Mouse (Mus musculus) common myeloid progenitor, adult 5-6 weeks (primary cell): ENCODE measurements at regions not wholly inside any gene's neighbourhood (a gene's known extent, or its start where the extent isn't known, plus 50 kb on each side); places are given as distances from the start of the nearest gene placed in this dataset.

Experiments used
- ATAC-seq: replicated peaks from 2 replicates; pipeline ENCODE4 v1.8.0; 2016; ENCODE audit warnings: low read depth, mild to moderate bottlenecking, moderate TSS enrichment, inconsistent platforms; ENCODE audit not compliant: poor library complexity, severe bottlenecking

DNA sequence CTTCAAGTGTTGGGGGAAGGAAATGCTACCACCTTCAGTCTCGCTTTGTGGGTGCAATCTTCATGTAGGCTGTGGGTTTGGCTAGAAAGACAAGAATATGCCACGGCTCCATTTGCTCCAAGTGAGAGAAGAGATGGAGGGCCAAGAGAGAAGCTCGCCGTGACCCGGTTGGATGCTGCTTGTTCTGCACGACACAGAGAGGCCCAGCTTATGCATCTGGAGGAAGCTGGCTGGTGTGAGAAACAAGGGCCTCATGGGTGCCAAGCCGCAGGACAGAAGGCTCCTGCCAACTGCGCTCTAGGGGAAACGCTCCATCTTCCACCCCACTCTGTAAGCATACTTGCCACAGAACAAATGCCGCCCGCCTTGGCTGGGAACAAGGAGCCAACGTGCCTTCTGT is 351.0 kb upstream of the Myt1l start:
- no peak for ATAC-seq

DNA sequence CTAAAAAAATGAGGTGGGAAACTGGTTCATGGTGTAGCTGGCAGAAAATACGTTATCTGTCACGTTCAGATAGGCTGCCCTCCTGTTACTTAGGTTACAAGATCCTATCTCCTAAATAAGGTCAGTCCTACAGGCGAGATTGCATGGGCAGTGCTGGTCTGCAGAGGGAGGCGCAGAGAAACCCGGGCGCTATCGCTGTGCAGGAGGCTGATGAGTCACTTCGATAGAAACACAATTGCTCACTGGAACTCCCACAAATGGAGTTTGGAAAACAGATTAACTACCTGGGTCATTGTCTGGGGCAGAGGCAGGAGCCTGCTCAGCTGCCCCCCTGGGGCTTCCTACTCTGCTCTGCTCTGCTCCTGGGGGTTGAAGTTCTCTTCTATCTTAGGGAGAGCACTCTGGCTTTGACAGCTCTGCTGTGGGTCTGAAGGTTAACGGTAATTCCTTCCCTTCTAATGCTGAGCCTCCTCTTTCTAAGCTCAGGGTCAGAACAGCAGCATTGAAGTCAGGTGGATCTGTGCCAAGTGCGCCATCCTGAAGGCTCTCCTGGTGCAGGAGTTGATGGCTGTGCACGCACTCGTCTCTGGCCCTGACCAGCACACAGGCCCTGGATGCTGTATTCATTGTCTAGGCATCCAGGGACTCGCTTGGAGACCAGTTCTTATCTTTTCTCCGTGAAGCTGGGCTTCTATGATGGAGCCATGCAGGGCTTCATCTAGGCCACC is 349.9 kb upstream of the Myt1l start:
- ATAC-seq, result no peak

DNA sequence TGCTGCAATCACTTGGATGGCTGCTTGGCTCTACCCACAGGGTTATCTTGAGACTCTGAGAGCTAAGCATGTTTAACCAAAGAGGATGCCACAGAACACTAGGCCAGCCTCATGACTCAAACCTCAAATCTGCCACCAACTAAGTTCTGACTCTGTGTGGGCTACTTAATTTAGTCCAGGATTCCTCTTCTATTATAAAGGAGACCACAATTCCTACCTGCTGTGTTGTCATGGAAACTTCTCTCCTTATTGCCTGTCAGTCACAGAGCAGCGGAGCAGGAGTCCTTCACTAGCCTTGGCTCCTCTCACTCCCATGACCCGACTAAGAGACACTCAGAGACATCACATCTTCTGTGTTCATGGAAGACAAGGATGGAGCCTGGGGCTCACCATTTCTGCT is 348.8 kb upstream of the Myt1l start:
- no peak for ATAC-seq

DNA sequence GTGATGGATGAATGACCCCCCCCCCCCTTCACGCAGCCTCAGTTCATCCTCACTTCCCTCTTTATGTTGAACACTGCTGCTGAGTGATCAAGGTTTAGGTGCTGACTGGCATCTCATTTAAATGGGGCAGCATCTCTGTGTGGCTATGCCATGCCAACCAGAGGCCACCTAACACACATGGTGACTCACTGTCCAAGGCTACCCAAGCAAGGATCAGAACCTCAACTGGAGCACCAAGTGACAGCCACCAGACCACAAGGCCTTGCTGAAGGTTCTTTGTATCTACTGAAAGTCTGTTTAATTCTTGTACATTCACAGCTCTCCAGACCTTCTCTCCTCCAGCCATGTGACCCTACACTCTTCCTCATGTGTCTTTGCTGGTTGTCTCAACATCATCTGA is 347.6 kb upstream of the Myt1l start:
- no peak for ATAC-seq

DNA sequence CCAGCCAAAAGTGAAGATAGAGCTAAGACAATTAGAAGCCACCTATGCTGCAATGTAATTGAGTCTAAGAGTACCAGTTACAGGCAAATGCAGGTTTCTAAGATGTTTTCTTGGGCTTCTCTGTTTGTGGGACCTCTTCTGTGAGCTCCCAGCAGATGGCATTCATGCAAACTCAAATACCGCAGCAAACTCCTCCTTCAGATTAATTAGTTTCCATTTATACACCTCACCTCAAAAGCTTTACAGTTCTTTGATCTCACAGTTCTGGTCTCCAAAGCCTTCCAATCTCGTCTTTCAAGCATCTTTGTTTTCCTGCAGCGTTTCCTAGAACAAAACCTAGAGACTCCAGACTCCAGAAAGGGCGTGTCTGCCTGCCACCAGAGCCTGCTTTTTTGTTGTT is 340.6 kb upstream of the Myt1l start:
- ATAC-seq, result no peak

DNA sequence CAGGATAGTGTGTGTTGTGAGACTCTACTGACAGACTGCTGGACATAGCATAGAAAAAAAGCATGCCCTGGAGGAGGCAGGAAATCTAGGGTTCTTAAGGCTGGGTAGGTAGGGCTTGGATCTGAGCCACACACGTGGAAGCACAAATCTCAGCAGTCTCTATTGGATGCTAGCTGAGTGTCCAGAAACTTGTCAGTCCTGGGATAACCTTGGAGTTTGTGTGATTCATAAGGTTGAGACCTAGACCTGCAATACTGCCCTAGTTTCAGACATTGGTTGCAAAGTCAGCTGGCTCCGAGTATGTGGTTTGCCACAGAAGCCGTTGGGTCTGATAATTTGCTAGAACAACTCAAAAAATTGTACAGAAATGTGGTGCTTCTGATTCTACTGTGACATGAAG is 335.8 kb upstream of the Myt1l start:
- ATAC-seq, result no peak

DNA sequence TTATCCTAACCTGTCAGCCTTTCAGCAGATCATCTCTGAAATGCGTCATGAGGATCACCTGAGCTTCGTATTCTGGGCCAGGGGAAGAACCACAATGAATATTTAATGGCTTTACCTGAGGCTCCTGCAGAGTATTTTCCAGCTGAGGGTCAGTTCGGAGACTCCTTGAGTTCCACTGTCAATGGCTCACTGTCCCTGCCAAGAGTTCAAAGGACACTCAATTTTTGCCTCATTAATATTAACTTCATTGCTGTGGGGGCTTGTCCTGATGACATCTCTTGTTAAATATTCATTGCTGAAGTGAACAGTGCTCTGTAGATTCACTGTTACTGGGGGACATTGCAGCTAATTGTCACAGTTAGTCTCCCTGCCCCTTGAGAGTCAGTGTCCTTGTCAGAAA is 316.2 kb upstream of the Myt1l start:
- no peak for ATAC-seq

DNA sequence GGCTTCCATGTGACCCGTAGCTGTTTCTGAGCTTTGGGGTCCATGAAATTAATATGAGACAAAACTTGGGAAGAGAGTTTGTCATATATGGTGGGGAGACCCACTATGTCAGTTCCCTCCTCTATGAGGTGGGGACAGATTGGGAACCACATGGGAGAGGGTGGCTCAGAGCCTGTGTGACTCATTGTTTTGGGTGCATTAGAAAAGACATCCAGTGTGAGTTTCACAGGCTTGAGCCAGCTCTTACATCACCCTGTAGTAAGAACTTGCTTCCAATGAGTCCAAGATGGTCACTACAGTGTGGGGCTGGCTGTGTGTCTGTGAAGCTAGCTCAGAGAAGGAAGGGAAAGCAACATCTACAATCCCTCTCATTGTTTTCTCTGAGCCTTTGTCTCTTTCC is 314.6 kb upstream of the Myt1l start:
- no peak for ATAC-seq

DNA sequence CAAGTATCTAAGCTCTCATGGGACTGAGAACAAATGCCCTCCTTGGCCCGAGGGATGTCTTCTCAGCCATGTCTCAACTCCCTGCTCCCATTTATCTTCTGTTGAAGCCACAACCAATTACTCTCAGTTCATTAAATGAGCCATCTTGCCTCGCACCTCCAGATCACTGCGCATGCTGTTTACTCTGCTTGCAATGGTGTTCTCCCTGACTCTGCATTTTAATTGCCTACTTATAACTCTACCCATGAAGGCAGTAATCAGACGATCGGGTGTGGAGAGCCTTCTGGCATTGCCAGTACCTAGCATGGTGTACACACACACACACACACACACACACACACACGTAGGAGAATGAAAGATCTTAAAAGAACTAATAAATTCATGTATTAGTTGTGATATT is 306.1 kb upstream of the Myt1l start:
- no peak for ATAC-seq

DNA sequence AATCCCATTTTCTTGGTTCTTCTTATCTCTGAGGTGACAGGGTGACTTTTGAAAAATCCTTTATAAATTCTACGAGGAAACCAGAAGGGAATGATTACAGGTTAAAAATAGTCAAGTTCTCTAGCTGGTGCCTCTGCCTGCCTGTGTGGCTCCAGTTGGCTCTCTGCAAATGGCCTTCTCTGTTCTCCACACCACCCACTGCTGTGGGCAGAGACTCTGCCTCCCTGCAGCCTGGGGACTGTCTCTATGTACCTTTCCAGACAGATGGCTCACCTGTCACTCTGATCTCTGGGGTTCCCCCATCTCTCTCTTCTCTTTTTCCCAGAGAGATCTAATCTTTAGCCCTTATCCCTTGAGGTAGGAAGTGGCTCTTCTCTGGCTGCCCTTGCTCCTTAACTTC is 302.2 kb upstream of the Myt1l start:
- no peak for ATAC-seq

DNA sequence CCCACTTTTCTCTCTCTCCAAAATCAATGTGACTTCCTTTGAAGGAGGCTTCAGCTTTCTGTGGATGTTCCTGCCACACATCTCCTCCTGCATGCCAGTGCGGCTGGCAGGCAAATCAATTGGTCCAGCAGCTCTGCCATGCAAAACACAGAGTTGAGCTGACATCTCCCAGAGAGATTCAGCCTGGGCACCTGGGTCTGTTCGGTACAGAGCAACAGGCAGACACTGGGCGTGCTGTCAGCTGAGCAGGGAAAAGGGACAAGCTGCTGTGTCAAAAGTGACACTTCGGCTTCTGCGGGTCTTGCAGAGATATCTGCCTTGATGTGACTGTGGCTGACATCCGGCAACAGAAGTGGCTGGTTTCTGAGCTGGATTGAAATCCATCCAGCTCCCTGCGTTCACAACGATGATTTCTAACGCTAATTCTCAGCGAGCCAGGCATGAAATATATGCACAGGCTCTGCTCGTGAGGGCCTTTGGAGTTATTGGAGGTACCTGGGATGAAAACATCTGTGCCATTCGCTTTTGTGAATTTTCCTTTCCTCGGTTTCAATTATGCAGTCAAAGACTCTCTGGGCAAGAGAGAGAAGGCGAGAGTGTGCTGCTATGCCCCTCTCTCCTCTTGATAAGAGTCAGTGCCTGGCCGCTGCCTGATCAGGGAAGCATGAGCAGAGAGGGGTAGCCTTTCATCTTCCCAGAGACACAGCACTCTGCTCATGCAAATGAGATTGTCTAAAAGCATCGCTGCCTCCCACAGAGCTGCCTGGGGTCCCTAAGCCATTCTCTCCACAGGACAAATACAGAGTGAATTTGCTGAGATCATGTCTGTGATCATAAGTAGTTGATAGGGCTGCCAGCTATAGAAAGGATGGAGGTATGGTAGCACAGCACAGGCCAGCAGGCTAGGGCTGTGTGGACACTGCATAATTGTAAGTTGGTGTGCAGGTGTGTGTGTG is 295.4 kb upstream of the Myt1l start:
- no peak for ATAC-seq

DNA sequence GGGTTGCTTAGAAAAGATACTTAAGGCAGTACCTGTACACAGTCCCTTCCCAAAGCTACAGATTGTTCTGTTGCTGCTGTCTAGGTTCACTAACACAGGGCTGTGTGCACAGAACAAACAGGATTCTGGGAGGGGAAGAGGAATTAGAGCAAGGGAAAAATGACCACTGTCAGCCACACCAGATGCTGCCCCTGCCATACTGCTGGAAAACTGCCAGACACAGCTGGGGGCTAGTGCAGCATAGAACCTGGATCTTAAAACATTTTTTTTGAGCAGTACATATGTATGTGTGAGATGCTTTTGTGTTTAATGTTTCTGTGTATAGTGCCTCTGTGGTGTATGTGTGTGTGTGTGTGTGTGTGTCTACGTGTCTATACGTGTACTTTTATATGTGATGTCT is 291.7 kb upstream of the Myt1l start:
- no peak for ATAC-seq

DNA sequence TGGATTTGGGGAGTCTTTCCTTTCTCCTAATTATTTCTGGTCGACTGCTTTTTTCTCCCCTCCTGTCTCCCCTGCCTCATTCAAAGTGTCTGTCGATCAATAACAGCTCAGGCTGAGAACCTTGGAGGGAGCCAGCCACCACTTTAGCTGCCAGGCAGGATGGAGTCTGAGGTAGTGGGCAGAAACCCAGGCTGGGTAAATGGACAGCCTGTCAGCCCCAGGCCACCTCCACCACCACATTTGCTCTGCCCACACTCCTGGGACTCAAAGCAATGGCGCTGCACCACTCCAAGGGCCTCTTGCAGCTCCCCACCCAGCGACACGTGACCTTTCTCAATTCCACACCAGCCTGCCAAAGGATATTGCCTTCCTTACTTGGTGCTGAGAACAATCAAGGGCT is 290.7 kb upstream of the Myt1l start:
- no peak for ATAC-seq

DNA sequence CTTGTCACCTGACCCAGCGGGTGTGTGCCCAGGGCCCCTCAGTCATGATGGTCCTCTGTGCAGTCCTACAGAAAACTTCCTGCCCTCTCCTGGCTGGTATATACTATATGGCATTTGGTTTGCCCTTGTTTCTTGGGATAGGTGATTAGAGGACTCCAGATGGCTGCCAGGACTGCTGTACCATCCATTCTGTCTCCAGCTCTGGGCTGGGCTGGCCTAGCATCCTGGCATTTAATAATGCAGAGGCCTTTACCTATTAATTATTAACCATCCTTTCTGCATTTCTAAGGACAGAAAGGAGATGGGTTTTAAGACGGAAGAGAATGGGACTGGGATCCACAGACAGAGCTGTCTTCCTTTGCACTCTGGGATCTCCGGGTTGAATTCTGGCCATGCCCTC is 288.7 kb upstream of the Myt1l start:
- ATAC-seq, result no peak

DNA sequence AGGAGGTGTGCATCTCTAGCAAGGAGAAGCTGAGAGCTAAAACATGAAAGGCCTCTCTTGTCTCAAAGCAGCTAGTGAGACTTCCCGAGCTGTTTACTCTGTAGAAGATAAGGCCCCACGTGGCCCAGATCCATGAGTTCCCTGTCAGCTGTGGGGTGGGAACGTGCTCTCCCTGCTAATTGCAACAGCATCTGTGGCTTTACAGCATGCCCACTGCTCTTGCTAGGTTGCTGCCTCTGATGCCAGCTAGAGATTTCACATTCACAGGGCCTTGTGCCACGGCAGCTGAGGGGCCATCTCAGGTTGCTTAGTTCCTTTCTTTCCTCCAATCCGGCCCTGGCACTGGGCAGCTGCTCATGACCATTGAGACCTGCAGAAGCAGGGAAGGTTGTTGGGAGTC is 288.2 kb upstream of the Myt1l start:
- ATAC-seq, result no peak

DNA sequence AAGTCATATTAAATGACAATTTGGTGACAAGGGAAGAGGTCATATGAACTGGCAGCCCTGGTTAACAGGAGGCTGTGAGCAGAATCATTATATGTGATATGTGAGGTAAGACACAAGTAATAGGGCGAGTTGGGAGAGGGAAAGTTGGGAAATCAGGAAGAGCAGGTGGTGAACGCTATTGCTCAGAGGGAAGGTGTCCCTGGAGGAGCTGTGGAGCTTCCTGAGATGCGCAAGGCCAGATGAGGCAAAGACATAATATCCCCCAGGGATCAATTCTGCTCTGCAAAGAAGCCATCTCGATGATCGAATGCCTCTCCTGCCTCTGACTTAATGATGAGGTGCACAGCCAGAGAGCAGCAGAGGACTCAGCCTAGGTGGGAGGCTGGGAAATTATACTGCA is 285.1 kb upstream of the Myt1l start:
- ATAC-seq, result no peak

DNA sequence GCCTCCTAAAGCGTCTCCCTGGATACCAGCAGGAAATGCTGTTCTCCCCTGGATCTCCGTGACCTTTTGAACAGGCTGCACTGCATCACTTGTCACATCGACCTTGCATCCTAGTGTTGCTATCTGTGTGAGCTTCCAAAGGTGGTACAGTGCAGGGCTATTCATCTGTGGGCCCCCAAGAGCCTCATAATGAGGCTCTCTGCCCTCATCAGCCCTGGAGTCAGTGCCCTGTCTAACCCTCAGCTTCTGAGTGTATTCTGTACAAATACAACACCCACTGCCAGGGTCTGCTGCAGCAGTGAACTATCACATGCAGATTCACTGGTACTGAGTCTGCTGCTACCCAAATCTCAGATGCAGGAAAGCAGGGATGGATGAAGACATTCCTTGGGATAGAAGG is 282.1 kb upstream of the Myt1l start:
- ATAC-seq, result no peak

DNA sequence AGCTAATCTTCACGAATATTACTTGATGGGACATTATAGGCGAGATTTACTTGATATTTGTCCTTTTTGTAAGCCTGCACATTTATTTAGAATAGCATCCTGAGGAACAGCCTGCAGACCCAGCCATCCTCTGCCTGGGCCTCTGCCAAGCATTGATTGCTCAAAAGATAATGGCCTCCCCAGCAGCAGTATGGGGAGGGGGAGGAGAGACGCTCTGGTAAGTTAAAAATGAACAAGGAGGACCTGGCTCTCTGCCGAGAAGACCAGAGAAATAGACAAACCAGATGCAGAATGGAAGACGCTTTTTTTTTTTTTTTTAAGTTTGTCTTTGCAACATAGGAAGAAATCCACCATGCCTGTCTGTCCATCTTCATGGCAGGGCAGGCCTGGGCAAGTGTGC is 280.8 kb upstream of the Myt1l start:
- no peak for ATAC-seq

DNA sequence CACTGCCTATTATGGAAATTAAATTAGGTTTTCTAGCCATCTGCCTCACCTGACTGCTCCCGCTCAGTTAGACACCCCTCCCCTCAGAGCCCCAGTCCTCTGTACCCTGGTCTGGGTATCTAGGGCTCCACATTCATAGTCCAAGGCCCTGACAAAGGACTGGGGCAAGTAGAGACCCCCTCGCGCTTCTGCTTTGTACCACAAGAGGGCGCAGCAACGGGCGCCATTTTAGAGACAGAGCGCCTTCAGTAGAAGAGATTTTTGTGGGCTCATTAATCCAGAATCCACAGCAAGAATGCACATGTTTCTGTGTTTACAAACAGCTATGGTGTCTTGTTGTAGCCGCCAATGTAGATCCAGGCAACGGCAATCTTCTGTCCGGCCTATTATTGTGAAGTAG is 279.7 kb upstream of the Myt1l start:
- no peak for ATAC-seq

DNA sequence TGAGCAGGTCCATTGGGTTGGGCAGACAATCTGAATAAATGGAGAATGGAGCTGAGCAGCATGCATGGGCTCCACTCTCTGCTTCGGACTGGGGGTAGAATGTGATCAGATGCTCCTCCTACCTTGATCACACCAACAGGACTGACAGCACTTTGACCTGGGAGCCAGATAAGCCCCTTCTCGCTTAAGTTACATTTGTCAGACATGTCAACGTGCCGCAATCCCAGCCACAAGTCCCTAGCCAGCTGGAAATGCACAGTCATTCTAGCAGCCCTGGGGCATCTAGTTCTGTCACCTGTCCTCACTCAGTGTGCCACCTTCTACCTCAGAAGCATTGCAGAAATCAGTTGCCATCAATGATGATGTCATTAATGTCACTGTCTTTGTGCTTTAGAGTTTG is 272.1 kb upstream of the Myt1l start:
- no peak for ATAC-seq

DNA sequence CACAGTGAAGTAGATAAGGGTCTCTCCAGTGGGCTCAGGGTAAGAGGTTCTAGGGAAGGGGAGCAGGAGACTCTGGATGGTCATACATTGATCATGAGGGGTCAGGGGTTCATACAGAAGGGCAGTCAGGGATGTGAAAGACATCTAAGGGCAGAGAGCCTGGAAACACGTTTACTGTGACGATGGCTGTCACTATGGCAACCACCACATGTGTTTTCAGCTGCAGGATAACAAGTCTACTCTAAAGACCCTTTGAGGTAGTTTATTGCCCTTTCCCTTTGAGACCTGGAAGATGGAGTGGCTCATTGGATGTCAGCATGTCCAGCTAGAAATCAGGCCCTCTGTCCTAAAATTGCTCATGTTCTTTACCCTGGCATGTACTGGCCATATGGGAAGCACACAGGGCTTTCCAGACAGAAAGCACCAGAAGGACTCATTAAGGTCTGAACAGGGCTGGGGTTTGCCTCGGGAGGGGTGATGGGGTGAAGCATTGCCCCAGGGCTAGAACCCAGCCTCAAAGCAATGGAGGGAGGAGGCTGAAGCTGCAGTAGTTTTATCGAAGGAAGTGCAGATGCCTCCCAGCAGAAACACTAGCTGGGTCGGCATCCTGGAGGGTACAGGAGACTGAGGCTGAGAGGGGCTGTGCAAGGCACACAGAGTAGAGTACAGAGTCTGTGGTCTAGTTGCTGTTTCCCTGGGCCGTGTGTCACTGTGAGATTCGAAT is 271.0 kb upstream of the Myt1l start:
- ATAC-seq, result no peak
